Mouse (Mus musculus) heart, postnatal 25 days (tissue): ENCODE measurements around the gene Card14. TPM values are rescaled to one million over a fixed set of nuclear protein-coding genes. Genes with fewer than 3 reads are reported as not detected.

Experiments
- DNase-seq: peaks from one replicate; pipeline ENCODE4 v3.0.0; 2022; ENCODE audit warnings: low spot score
- intact Hi-C: fragments of 180-260 bp; cut with DNase I; formaldehyde crosslinking; loops from one replicate; pipeline ENCODE4 v1.15.1; 2025
- microRNA-seq: library from miRNA; unstranded; fragments of <30 nt; microRNA quantifications from one replicate; pipeline ENCODE4 v1.2.0, GENCODE M21; 2022
- total RNA-seq, 2 experiments: library from RNA; stranded (reverse); gene quantifications; 2 replicates each; pipeline ENCODE4 v1.2.3; 2021

The Card14 gene
- total RNA-seq, 2 experiments from 2014 or later = 0.08 to 0.10 TPM

DNA sequence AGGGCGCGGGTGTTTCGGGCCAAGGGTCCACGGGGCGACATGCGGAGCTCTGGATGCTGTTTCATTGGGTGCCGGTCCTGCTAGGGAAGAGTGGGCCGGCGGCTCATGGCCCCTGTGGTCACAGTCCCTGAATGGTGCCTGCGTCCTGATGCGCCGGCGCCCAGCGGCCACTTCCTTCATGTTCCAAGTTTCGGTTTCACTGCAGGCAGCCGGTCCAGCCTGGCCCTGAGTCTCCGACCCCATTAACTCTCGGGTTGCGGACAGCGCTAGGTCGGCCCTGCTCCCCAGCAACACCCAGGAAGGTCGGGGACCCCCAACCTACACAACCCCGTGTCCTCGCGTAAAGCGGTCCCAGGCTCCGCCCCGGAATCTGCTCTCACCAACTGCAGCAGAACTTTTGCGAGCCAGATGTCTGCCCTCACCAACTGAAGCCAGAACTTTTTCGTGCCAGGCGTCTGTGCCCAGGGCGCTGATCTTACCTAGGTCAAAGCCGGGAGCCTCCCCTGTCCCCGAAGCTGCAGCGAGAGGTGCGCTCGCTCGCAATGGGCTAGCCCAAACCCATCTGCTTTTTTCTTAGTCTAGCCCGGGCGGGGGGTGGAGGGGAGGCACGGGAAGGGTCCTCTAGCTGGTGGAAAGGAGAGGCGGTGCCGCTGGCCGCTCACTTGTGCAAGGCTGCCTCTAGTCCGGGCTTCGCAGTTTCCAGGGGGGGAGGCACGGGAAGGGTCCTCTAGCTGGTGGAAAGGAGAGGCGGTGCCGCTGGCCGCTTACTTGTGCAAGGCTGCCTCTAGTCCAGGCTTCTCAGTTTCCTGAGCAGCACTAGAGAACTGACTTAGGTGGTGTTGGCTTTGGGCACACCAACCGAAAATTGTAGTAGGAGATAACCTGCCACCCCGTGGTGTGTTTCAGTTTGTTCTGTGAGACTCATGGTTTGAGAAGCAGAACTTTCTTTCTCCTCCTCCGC lies 83.0 kb downstream of the Card14 start:
- peak; percentile 65 for DNase-seq
- intact Hi-C loops = loop anchor here (5.0 kb wide), 1 partner anchor 33 kb away; the partner anchor contains the start of genes Sgsh and Slc26a11

DNA sequence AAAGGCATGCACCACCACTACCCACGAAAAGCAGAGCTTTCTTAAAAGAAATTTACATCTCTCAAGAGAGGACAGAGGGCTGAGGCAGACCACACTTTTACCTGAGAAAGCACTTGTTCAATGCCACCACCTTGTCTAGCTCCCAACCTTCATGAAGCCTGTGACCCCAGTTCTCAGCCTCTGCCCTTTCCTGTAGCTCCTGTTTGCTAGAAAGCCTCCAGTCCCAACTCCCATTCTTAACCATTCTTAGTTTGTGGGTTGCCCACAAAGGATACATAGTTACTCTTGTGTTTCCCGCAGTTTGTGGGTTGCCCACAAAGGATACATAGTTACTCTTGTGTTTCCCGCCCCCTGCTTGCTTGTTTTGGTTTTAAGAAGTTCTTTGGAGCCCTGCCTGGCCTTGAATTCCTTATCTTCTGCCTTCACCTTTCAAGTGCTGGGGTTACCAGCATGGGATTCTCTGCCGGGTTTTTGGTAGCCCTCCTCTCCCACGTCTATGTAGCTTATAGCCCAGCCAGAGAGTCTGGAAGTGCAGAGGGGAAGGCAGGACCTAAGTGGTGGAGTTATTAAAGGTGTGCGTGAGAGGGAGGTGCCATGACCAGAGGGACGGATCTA lies 83.9 kb downstream of the Card14 start:
- no peak for DNase-seq
- intact Hi-C loops = loop anchor here (5.0 kb wide), 1 partner anchor 34 kb away; the partner anchor contains the start of genes Sgsh and Slc26a11

DNA sequence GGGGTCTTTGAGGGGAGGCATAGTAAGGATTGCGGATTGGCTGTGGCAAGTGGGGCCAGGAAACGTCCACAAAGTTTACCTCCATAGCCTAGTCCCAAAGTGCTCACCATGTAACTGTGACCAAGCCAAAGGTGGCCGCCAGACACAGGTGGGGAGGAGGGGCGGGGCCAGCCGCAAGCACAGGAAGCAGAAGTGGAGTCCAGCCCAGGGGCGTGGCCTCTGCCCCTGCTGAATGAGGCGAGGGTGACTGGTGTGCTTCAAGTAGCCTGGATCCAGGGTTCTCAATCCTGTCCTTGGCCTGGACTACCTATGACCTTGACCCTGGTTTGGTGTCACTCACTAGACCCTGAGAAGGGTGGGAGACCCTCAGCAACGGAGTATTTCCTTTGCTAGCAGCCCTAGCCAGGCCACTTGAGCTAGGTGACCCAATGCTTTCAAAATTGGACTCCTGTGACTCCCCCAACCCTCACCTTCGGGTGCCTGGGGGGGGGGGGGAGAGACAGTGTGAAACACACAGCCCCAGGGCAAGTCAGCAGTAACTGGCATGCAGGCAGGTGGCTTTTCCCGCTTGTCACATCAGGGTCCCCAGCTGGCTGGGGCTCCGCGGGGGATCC lies 84.5 kb downstream of the Card14 start:
- intact Hi-C loops = loop anchor here (5.0 kb wide), 1 partner anchor 35 kb away; the partner anchor contains the start of genes Sgsh and Slc26a11
- DNase-seq = peak; percentile 50

DNA sequence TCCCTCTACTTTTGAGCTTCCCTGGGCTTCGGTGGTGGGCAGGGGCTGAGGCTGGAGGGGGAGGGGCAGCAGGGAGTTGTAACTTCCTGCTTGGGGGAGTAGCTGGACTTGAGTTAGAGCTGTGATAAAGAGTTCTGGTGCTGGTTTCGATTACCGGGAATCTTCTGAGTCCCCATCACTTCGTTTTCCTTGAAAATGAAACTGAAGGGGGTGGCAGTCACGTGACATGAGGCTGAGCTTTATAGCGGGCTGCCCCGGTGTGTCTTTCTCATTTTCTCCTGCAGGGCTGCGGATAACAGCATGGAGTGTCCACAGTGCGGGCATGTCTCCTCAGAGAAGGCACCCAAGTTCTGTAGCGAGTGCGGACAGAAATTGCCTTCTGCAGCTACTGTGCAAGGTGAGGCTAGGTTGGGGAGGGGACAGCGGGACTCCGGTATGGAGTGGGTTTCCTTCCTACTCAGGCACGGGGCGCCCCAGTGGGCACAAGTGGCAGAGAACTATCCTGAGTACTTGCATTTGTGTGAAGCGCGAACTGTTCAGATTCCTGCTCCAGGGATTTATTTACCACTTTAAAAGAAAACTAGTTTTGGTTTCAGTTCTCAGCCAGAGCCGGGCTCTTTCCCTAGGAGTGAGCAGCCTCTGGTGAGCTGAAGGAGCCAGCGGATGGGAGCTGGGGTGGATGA lies 85.4 kb downstream of the Card14 start, which contains the start of gene Rnf213:
Gene Rnf213, plus strand, starts transcription at position 301 of the 683 bp plus-strand sequence.
- intact Hi-C loops = loop anchor here (5.0 kb wide), 1 partner anchor 36 kb away; the partner anchor contains the start of genes Sgsh and Slc26a11
- peak; percentile 59 for DNase-seq

DNA sequence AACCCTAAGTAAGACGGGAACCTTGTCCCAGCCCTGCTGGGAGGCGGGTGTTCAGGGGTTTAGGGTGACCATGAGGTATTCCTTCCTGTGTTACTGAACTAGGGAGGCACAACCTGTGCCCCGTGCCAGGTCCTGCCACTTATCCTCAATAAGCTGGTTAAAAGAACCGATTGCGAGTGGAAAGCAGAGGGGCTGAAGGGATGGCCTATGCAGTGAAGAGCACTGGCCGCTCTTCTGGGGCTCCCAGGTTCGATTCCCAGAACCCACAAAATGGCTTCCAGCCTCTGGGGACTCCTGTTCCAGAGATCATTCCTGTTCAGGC lies 85.9 kb downstream of the Card14 start:
- intact Hi-C loops = loop anchor here (5.0 kb wide), 1 partner anchor 36 kb away; the partner anchor contains the start of genes Sgsh and Slc26a11
- DNase-seq = no peak

DNA sequence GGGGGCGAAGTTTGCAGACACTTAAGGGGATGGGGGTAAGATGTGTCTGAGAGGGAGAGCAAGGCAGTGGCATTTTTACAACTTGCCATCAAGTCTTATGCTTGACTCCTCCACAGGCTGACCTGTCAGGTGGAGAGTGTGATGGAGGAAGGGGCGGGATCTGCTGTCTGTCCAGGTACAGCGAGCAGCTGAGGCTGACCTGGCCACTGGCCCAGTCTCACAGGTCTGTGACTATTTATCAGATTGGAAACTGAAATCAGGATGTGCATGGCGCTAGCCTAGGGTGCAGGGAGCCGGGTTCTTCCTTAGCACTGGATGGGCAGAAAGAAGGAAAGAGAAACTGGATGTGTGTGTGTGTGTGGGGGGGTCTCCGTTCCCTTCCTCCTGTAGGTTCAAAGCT lies 86.6 kb downstream of the Card14 start:
- no peak for DNase-seq
- intact Hi-C loops = loop anchor here (5.0 kb wide), 1 partner anchor 37 kb away; the partner anchor contains the start of genes Sgsh and Slc26a11

Small RNA genes within 50 kb of the gene (microRNA-seq; reads per million reads assigned to microRNA genes)
- gene Mir1932 = 1.4 reads per million

Other genes with a start within 250 kb of the Card14 start
- 10 to 100 TPM; 14.0 to 14.8 TPM for gene Cbx4, start 221.5 kb upstream of the Card14 start, total RNA-seq
- gene Tbc1d16, start 79.3 kb upstream of the Card14 start, total RNA-seq = 10 to 100 TPM; 65.1 to 66.4 TPM
- gene Ccdc40, start 79.2 kb upstream of the Card14 start, total RNA-seq = not detected
- gene Gaa, start 39.9 kb upstream of the Card14 start, total RNA-seq = 10 to 100 TPM; 69.6 to 73.2 TPM
- gene Eif4a3, start 7.7 kb upstream of the Card14 start, total RNA-seq = 10 to 100 TPM; 64.8 to 67.6 TPM
- 1 to 10 TPM; 4.8 to 5.1 TPM for gene Sgsh, start 47.8 kb downstream of the Card14 start, total RNA-seq
- 1 to 10 TPM; 2.3 to 2.8 TPM for gene Slc26a11, start 47.8 kb downstream of the Card14 start, total RNA-seq
- gene Rnf213, start 85.3 kb downstream of the Card14 start, total RNA-seq = 10 to 100 TPM; 14.6 TPM
- gene Endov, start 183.6 kb downstream of the Card14 start, total RNA-seq = 10 to 100 TPM in 1 of 2 experiments, 1 to 10 TPM in 1; 7.1 to 10.3 TPM
- under 1 TPM; 0.26 to 0.34 TPM for gene Nptx1, start 240.0 kb downstream of the Card14 start, total RNA-seq